Mouse (Mus musculus) heart, embryonic 10.5 days (tissue): ENCODE measurements around the gene Prss40. TPM values are rescaled to one million over a fixed set of nuclear protein-coding genes. Genes with fewer than 3 reads are reported as not detected.

ENCODE experiments used
- polyA plus RNA-seq: library from polyadenylated mRNA; unstranded; fragments of >200 nt; fragmentation: Nextera tagmentation; extraction: Ambion mirVana; gene quantifications from 2 replicates; pipeline ENCODE4 v1.2.1, GENCODE M21; 2016

The Prss40 gene
- polyA plus RNA-seq, 1 experiment from 2014 or later, result 0.13 TPM

Other genes with a start within 250 kb of the Prss40 start
- 52.5 and 60.2 TPM in 2 replicates for gene Ccdc115, start 121.3 kb downstream of the Prss40 start, polyA plus RNA-seq
- 97.6 and 113 TPM in 2 replicates for gene Imp4, start 121.1 kb downstream of the Prss40 start, polyA plus RNA-seq
- 8.1 and 9.1 TPM in 2 replicates for gene Ptpn18, start 101.2 kb downstream of the Prss40 start, polyA plus RNA-seq
- not detected in 2 replicates for gene Prss39, start 62.5 kb downstream of the Prss40 start, polyA plus RNA-seq
- 1.5 and 2.0 TPM in 2 replicates for gene Cfc1, start 25.3 kb downstream of the Prss40 start, polyA plus RNA-seq
- gene Amer3, start 18.7 kb upstream of the Prss40 start, polyA plus RNA-seq, result 0.10 TPM in 1 of 2 replicates, not detected in the other